Mouse (Mus musculus): ENCODE data around the gene Rer1. TPM values are rescaled to one million over a fixed set of nuclear protein-coding genes. Genes with fewer than 3 reads are reported as not detected.
"Not testable (repeated sequence)": the region's sequence is repeated elsewhere in the genome, so short reads cannot be mapped to it uniquely, and the experiment has no call there.

Gene Rer1
- polyA plus RNA-seq, 1 experiment from 2014 or later = 107 TPM

DNA sequence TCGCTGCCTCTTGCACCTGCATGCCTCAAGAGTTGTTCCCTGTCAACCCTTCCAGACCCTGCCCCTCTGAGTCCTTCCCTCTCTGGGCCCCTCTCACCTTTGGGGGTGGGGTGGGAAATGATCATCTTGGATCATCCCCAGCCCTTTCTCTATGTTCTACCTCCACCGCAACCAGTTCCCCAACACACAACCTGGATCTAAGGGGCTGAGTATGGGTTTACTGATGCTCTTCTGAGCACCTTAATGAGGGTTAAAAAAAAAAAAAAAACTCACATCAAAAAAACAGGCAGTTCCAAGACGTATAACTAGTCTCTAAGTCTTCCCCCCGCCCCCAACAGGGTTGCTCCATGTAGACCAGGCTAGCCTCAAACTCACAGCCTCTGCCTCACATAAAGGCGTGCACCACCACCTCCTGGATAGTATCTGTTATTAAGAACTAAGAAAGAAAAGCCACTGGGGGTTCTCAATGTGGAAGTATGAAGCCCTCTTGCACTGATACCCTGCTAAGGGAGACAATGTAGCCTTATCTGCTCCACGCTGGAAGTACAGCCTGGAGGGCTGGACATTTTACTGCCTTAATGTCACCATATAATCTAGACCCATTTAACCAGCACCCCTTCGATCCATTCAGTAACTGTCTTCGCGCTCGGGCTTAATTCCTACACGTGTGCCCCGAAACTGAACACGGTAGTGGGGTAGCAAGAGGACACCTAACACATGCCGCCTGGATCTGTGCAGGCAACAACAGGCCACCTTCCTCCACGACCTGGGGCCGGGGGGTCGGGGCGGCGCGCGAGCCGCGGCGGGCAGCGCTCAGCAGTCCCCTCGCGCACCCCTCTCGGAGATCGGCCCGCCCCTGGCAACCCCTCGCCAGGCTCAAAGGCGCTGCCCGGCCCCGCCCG, 725 bp downstream of the Rer1 start:
- no peaks in the 10 kb centered on the region for H3K27me3 ChIP-seq (replicated peaks)
- H3K9me3 ChIP-seq (replicated peaks) = no peaks in the 10 kb centered on the region
- peak; percentile 4; the same call in 1 of the 2 replicates for ATAC-seq
- H3K9ac ChIP-seq = peak overlapping the region; percentile 92
- peaks cover 45% of the 10 kb centered on the region for H3K36me3 ChIP-seq
- 6% methylated on average over 29 of the region's 35 CpGs for WGBS (ENCODE audit: insufficient replicate concordance)
- peak overlapping the region; percentile 89 for H3K27ac ChIP-seq
- H3K4me2 ChIP-seq = peak overlapping the region; percentile 98
- peaks cover 51% of the 10 kb centered on the region for H3K4me1 ChIP-seq
- H3K4me3 ChIP-seq = peak overlapping the region; percentile 87

- Histone ChIP-seq H3K4me3 (peak overlapping the region; percentile 87), H3K27me3 (replicated peaks) (no peaks in the 10 kb centered on the region), H3K9ac (peak overlapping the region; percentile 92), H3K4me2 (peak overlapping the region; percentile 98), H3K9me3 (replicated peaks) (no peaks in the 10 kb centered on the region), H3K27ac (0 out of 2 replicates have a peak overlapping the region, but pooled peaks have one; percentile 25), H3K36me3 (peaks cover 51% of the 10 kb centered on the region), H3K4me1 (peaks cover 51% of the 10 kb centered on the region)
- 72% methylated on average over 7 of the region's 7 CpGs for WGBS (ENCODE audit: insufficient replicate concordance)
- no peak for ATAC-seq
Observed at GRCm38 (mm10) chr4:155084351-155084750, 1.8 kb downstream of the Rer1 start.

DNA sequence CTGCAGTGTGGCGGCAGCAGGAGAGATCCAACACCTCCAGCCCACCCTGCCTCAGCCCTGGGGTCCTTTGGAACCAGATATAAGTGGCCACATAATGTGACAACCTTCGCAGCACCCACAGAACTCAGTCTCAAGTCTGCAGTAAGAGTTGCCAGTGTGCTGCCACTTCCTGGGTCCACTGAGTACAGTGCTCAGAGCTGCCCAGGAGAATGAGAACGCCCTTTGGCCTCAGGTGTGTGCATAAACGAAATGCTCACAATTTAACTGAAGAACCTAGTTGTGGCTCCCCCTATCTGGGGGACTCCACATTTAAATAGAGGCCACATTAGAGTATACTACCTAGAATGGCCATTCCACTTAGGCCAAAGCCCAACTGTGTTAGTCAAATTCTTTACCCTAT, 2.6 kb downstream of the Rer1 start:
- Histone ChIP-seq H3K4me3 (no peak overlapping the region), H3K4me2 (peak overlapping the region; percentile 7; the same call in 1 of the 2 replicates), H3K9ac (no peak overlapping the region), H3K4me1 (peaks cover 51% of the 10 kb centered on the region), H3K27me3 (replicated peaks) (no peaks in the 10 kb centered on the region), H3K36me3 (peaks cover 58% of the 10 kb centered on the region), H3K9me3 (replicated peaks) (no peaks in the 10 kb centered on the region), H3K27ac (no peak overlapping the region)
- ATAC-seq = no peak
- 84% methylated on average over 4 of the region's 4 CpGs for WGBS (ENCODE audit: insufficient replicate concordance)

- no peak overlapping the region for H3K9ac ChIP-seq
- no peak overlapping the region for H3K4me2 ChIP-seq
- no peaks in the 10 kb centered on the region for H3K27me3 ChIP-seq (replicated peaks)
- peaks cover 35% of the 10 kb centered on the region for H3K4me1 ChIP-seq
- peaks cover 96% of the 10 kb centered on the region for H3K36me3 ChIP-seq
- WGBS (ENCODE audit: insufficient replicate concordance) = 88% methylated on average over 6 of the region's 6 CpGs
- no peaks in the 10 kb centered on the region for H3K9me3 ChIP-seq (replicated peaks)
- H3K4me3 ChIP-seq = no peak overlapping the region
- no peak for ATAC-seq
- no peak overlapping the region for H3K27ac ChIP-seq
Observed at GRCm38 (mm10) chr4:155079666-155080065, 6.5 kb downstream of the Rer1 start.

GRCm38 (mm10) chr4:155078808-155079207, 7.4 kb downstream of the Rer1 start:
- 88% methylated on average over 10 of the region's 10 CpGs for WGBS (ENCODE audit: insufficient replicate concordance)
- not testable (repeated sequence) for H3K4me3 ChIP-seq; H3K27me3 ChIP-seq (replicated peaks); H3K4me2 ChIP-seq; H3K27ac ChIP-seq; H3K9ac ChIP-seq; H3K9me3 ChIP-seq (replicated peaks); ATAC-seq
- Histone ChIP-seq H3K4me1 (peaks cover 27% of the 10 kb centered on the region), H3K36me3 (peaks cover 97% of the 10 kb centered on the region)

DNA sequence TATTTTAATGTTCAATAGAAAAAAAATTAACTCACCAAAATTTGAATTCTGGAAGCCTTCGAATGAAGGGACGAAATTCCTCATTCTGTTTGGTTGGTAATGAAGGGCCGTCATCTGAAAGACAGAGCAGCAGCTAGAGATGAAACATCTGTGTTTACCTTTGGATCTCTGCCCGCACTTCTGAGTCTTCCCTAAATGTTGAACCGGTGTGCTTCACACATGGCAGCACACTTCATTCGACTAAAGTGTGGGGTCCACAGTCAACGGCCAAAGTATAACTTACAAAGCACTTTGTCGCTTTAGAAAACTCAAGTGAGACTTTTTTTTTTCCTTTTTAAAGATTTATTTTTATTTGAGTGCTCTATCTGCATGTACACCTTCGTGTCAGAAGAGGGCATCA, 9.5 kb downstream of the Rer1 start:
- no peak overlapping the region for H3K27ac ChIP-seq
- 87% methylated on average over 9 of the region's 9 CpGs for WGBS (ENCODE audit: insufficient replicate concordance)
- H3K4me2 ChIP-seq = no peak overlapping the region
- H3K9me3 ChIP-seq (replicated peaks) = no peaks in the 10 kb centered on the region
- H3K27me3 ChIP-seq (replicated peaks) = no peaks in the 10 kb centered on the region
- no peak overlapping the region for H3K9ac ChIP-seq
- no peak overlapping the region for H3K4me3 ChIP-seq
- peaks cover 97% of the 10 kb centered on the region for H3K36me3 ChIP-seq
- peaks cover 9% of the 10 kb centered on the region; the same call in 1 of the 2 replicates for H3K4me1 ChIP-seq
- ATAC-seq = no peak

DNA sequence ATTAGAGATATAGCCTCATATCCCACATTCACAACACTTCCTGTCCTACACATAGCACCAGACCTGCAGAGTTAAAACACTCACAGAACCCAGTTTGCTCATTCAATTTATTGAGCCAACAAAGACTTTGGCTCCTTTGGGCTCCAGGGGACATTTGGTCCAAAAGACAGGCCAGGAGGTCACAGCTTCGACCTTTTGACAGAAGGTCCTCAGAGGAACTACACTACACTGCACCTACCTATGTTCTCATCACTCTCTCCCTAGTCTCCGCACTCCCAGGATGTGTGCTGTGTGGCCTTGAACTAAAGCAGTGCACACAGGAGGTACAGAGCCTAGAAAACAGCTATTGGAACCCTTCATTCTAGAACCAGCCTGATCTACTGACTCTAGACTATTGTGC, 10.4 kb downstream of the Rer1 start:
- H3K4me3 ChIP-seq = no peak overlapping the region
- 81% methylated on average over 2 of the region's 2 CpGs for WGBS (ENCODE audit: insufficient replicate concordance)

DNA sequence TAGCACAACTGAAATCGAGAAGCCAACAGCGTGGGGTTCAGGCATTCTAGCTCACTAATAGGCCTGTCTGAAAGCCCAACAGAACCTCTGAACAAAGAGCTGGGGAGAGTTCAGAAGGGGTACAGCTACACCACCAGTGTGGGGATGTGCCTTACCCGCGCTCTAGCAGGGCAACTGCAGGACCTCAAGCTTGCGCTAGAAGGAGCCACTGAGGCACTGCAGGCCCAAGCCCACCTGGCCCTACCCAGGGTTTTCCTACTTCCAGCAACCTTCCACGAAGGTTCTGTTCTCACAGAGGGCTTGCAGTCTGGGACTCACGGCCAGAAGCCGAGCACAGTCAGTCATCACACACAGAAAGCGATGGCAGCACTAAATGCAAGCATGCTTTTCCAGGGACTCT, 11.0 kb downstream of the Rer1 start:
- Histone ChIP-seq H3K4me3 (no peak overlapping the region), H3K4me1 (peaks cover 5% of the 10 kb centered on the region; the same call in 1 of the 2 replicates), H3K9ac (no peak overlapping the region), H3K27me3 (replicated peaks) (no peaks in the 10 kb centered on the region), H3K27ac (no peak overlapping the region), H3K4me2 (no peak overlapping the region), H3K36me3 (peaks cover 99% of the 10 kb centered on the region), H3K9me3 (replicated peaks) (no peaks in the 10 kb centered on the region)
- no peak for ATAC-seq
- 84% methylated on average over 9 of the region's 9 CpGs for WGBS (ENCODE audit: insufficient replicate concordance)

More for the DNA sequence above, 10.4 kb downstream of the Rer1 start:
- Histone ChIP-seq H3K36me3 (peaks cover 99% of the 10 kb centered on the region), H3K4me1 (peaks cover 5% of the 10 kb centered on the region; the same call in 1 of the 2 replicates), H3K9me3 (replicated peaks) (no peaks in the 10 kb centered on the region), H3K9ac (no peak overlapping the region), H3K27me3 (replicated peaks) (no peaks in the 10 kb centered on the region), H3K27ac (no peak overlapping the region), H3K4me2 (no peak overlapping the region)
- ATAC-seq = no peak

- no peaks in the 10 kb centered on the region for H3K9me3 ChIP-seq (replicated peaks)
- H3K36me3 ChIP-seq = peaks cover 99% of the 10 kb centered on the region
- ATAC-seq = no peak
- no peaks in the 10 kb centered on the region for H3K27me3 ChIP-seq (replicated peaks)
- H3K4me3 ChIP-seq = no peak overlapping the region
- WGBS (ENCODE audit: insufficient replicate concordance) = 85% methylated on average over 9 of the region's 9 CpGs
- no peak overlapping the region for H3K4me2 ChIP-seq
- peaks cover 10% of the 10 kb centered on the region for H3K4me1 ChIP-seq
- H3K27ac ChIP-seq = no peak overlapping the region
- H3K9ac ChIP-seq = no peak overlapping the region
Observed at GRCm38 (mm10) chr4:155074418-155074817, 11.8 kb downstream of the Rer1 start.

DNA sequence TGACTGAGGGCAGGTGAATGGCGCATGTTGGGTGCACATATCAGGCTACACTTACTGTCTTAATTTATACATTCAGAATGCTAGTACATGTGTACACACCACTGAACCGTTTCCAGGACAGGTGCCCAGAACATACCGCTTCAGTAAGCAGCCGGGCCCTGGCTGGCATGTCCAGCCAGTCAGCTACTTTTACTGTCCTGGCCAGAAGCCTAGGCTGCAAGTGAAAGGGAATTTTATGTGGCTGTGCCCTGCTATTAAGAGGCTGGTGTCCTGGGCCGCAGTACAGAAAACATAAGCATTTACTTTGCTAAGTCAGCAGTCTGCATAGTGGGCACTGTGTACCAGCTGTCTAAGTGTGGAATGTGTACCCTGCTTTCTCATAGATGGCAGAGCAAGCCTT, 15.3 kb downstream of the Rer1 start:
- no peak overlapping the region for H3K27ac ChIP-seq
- no peak overlapping the region for H3K4me3 ChIP-seq
- peaks cover 81% of the 10 kb centered on the region for H3K36me3 ChIP-seq
- peaks cover 35% of the 10 kb centered on the region for H3K4me1 ChIP-seq
- H3K9me3 ChIP-seq (replicated peaks) = no peaks in the 10 kb centered on the region
- H3K9ac ChIP-seq = no peak overlapping the region
- ATAC-seq = no peak
- no peaks in the 10 kb centered on the region for H3K27me3 ChIP-seq (replicated peaks)
- 89% methylated on average over 5 of the region's 5 CpGs for WGBS (ENCODE audit: insufficient replicate concordance)
- no peak overlapping the region for H3K4me2 ChIP-seq

DNA sequence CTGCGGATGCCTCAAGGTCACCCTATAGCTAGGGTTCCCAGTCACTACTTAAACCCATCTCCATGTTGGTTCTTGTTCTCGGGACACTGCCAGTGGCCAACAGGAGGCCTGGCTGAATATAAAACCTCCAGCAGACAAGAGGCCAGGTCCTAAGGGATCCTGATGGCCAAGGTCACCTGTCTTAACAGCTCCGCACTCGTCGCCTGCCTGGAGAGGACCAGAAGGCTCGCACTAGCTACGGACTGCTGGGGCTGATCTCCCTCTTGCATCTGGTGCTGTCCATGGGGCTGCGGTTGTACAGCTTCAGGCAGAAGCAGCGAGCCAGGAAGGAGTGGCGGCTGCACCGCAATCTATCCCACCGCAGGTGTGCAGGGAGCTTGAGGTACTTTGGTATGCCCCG, 16.0 kb downstream of the Rer1 start:
- H3K36me3 ChIP-seq = peaks cover 74% of the 10 kb centered on the region
- no peak overlapping the region for H3K27ac ChIP-seq
- no peak overlapping the region for H3K4me2 ChIP-seq
- no peak for ATAC-seq
- H3K27me3 ChIP-seq (replicated peaks) = no peaks in the 10 kb centered on the region
- no peak overlapping the region for H3K4me3 ChIP-seq
- no peak overlapping the region for H3K9ac ChIP-seq
- 91% methylated on average over 13 of the region's 13 CpGs for WGBS (ENCODE audit: insufficient replicate concordance)
- peaks cover 38% of the 10 kb centered on the region for H3K4me1 ChIP-seq
- H3K9me3 ChIP-seq (replicated peaks) = no peaks in the 10 kb centered on the region

- Histone ChIP-seq H3K27me3 (replicated peaks) (no peaks in the 10 kb centered on the region), H3K9ac (no peak overlapping the region), H3K9me3 (replicated peaks) (no peaks in the 10 kb centered on the region), H3K4me2 (no peak overlapping the region), H3K36me3 (peaks cover 64% of the 10 kb centered on the region), H3K4me1 (peaks cover 41% of the 10 kb centered on the region), H3K4me3 (no peak overlapping the region), H3K27ac (peak overlapping the region; percentile 27; the same call in 1 of the 2 replicates)
- 87% methylated on average over 6 of the region's 6 CpGs for WGBS (ENCODE audit: insufficient replicate concordance)
- no peak for ATAC-seq
Observed at GRCm38 (mm10) chr4:155069191-155069590, 17.0 kb downstream of the Rer1 start.

Data from liver, embryonic 12.5 days (tissue).